Mouse (Mus musculus) neural tube, embryonic 11.5 days (tissue): ENCODE measurements around the gene Gclm. TPM values are rescaled to one million over a fixed set of nuclear protein-coding genes. Genes with fewer than 3 reads are reported as not detected.
A peak's percentile ranks its signal among the peaks of the same experiment; 100 is the strongest.

ENCODE experiments used
- ATAC-seq: fragments of 200-750 bp; cut with Nextera tagmentation; 2 replicates; pipeline ENCODE4 v1.8.0; 2017; ENCODE audit warnings: moderate number of reproducible peaks, mild to moderate bottlenecking, moderate TSS enrichment, moderate library complexity; ENCODE audit not compliant: insufficient read depth, low FRiP score, low TSS enrichment
- DNase-seq: peaks from one replicate; pipeline ENCODE4 v3.0.0-alpha.2; 2015; ENCODE audit warnings: low spot score
- H3K27ac ChIP-seq: fragments of 300-500 bp; sonication (generic); 2 replicates; pipeline ENCODE4 v1.5.1; 2014; ENCODE audit warnings: low read depth, mild to moderate bottlenecking, low read length
- H3K27me3 ChIP-seq: fragments of 300-500 bp; sonication (generic); 2 replicates; pipeline ENCODE4 v1.6.1; 2014; ENCODE audit warnings: mild to moderate bottlenecking, low read length, mixed read lengths; ENCODE audit not compliant: control insufficient read depth, insufficient read depth
- H3K36me3 ChIP-seq: fragments of 300-500 bp; sonication (generic); 2 replicates; pipeline ENCODE4 v1.6.1; 2014; ENCODE audit warnings: mild to moderate bottlenecking, low read length, moderate library complexity, mixed read lengths; ENCODE audit not compliant: control insufficient read depth, insufficient read depth
- H3K4me1 ChIP-seq: fragments of 300-500 bp; sonication (generic); 2 replicates; pipeline ENCODE4 v1.6.1; 2014; ENCODE audit warnings: low read length, mixed read lengths; ENCODE audit not compliant: control insufficient read depth, insufficient read depth
- H3K4me2 ChIP-seq: fragments of 300-500 bp; sonication (generic); 2 replicates; pipeline ENCODE4 v1.6.1; 2014; ENCODE audit warnings: low read depth, mild to moderate bottlenecking, moderate library complexity
- H3K4me3 ChIP-seq: fragments of 300-500 bp; sonication (generic); 2 replicates; pipeline ENCODE4 v1.5.1; 2014; ENCODE audit warnings: low read depth, low read length
- H3K9ac ChIP-seq: fragments of 300-500 bp; sonication (generic); 2 replicates; pipeline ENCODE4 v1.6.1; 2014; ENCODE audit warnings: mild to moderate bottlenecking, low read length
- H3K9me3 ChIP-seq: fragments of 300-500 bp; sonication (generic); 2 replicates; pipeline ENCODE4 v1.6.1; 2016; ENCODE audit warnings: low read length; ENCODE audit not compliant: control insufficient read depth
- WGBS: fragments of 180-500 bp; shearing (Covaris S2); extraction: QIAGEN DNeasy Blood & Tissue Kit; methylation state at CpG from one replicate; pipeline ENCODE4 v1.1.7; 2014; 5-methylcytosine and 5-hydroxymethylcytosine counted together
- microRNA counts: library from miRNA; unstranded; fragments of <30 nt; microRNA quantifications from one replicate; lab custom pipeline; 2015
- microRNA-seq: library from miRNA; unstranded; fragments of <30 nt; microRNA quantifications from one replicate; pipeline ENCODE4, GENCODE M21; 2016
- polyA plus RNA-seq: library from polyadenylated mRNA; unstranded; fragments of >200 nt; fragmentation: Nextera tagmentation; extraction: Ambion mirVana; gene quantifications from 2 replicates; pipeline ENCODE4 v1.2.1, GENCODE M21; 2014

The Gclm gene
- polyA plus RNA-seq, 1 experiment from 2014 or later = 52.0 TPM

DNA sequence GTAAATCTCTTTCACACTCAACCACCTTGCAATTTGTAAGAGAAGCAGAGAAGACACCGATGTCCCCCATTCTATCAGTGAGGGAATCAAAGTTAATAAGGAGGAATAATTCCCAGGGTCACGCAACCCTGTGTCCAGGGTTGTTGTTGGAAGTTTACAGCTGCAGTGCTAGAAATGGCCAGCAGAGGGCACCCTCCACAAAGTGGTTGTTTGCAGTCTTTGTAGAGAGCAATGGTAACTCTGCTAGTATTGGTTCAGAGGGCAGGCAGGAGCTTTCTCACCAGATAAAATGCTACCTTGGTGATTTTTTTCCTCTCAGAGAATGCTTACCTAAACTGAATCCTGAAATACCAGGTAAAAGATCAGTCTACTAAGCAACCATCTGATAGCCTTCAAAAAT, 66.7 kb downstream of the Gclm start:
- WGBS = 17% methylated on average over 2 of the region's 2 CpGs
- ATAC-seq (0 out of 2 replicates have a peak, but pooled peaks have one; percentile 36), DNase-seq (peak; percentile 87)
- H3K4me1 ChIP-seq = no peaks in the 10 kb centered on the region
- H3K9me3 ChIP-seq = no peaks in the 10 kb centered on the region
- no peak overlapping the region for H3K27ac ChIP-seq
- H3K9ac ChIP-seq = no peak overlapping the region
- H3K36me3 ChIP-seq = no peaks in the 10 kb centered on the region
- no peaks in the 10 kb centered on the region for H3K27me3 ChIP-seq
- no peak overlapping the region for H3K4me2 ChIP-seq
- H3K4me3 ChIP-seq = no peak overlapping the region

DNA sequence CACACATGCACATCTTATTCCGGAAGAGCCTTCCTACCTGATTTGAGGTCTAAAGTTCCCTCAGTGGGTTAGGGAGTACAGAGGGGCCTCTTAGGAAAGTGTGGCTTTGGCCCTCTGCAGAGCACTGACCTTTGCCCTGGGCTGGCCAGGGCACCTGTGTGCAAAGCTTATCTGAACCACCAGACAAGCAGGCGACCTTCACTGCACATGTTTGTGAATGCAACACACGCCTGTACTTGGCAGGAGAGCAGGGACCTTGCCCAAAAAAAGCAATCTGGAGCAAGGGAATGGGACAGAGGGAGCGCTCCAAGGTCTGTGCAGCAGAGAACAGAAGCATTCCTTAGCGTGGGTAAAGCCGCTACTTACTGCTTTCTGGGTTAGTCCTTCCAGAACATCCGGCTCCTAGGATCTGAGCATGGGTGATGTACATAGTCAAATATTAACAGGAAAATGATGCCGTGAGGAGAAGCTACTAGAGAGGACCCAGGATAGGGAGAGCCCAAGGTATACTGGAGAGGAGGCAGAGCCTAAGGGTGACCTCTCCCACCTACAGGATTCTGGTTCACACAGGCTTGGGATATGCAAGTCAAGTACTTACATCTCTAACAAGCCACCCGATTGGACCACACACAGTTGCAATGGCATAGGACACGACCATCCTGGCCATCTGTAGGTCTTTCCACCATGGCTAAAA, 67.7 kb downstream of the Gclm start:
- WGBS = 82% methylated on average over 10 of the region's 10 CpGs
- H3K9me3 ChIP-seq = no peaks in the 10 kb centered on the region

GRCm38 (mm10) chr3:122313936-122314335, 68.6 kb downstream of the Gclm start:
- Histone ChIP-seq H3K27me3 (no peaks in the 10 kb centered on the region), H3K4me1 (no peaks in the 10 kb centered on the region), H3K36me3 (no peaks in the 10 kb centered on the region), H3K27ac (no peak overlapping the region), H3K9ac (no peak overlapping the region), H3K4me3 (no peak overlapping the region), H3K9me3 (no peaks in the 10 kb centered on the region), H3K4me2 (no peak overlapping the region)
- 65% methylated on average over 7 of the region's 7 CpGs for WGBS
- ATAC-seq (no peak), DNase-seq (no peak)

More for the DNA sequence above, 67.7 kb downstream of the Gclm start:
- ATAC-seq = no peak
- no peak overlapping the region for H3K4me3 ChIP-seq
- no peak overlapping the region for H3K4me2 ChIP-seq
- no peaks in the 10 kb centered on the region for H3K27me3 ChIP-seq
- no peaks in the 10 kb centered on the region for H3K4me1 ChIP-seq
- H3K27ac ChIP-seq = no peak overlapping the region
- no peaks in the 10 kb centered on the region for H3K36me3 ChIP-seq
- no peak overlapping the region for H3K9ac ChIP-seq
- DNase-seq = no peak

- no peak overlapping the region for H3K4me3 ChIP-seq
- ATAC-seq (no peak), DNase-seq (peak; percentile 21)
- no peaks in the 10 kb centered on the region for H3K4me1 ChIP-seq
- H3K9me3 ChIP-seq = no peaks in the 10 kb centered on the region
- no peak overlapping the region for H3K27ac ChIP-seq
- no peaks in the 10 kb centered on the region for H3K27me3 ChIP-seq
- H3K4me2 ChIP-seq = no peak overlapping the region
- WGBS = 31% methylated on average over 11 of the region's 11 CpGs
- H3K36me3 ChIP-seq = no peaks in the 10 kb centered on the region
- H3K9ac ChIP-seq = no peak overlapping the region
Measured at GRCm38 (mm10) chr3:122316621-122317020, 71.3 kb downstream of the Gclm start.

- no peak overlapping the region for H3K4me2 ChIP-seq
- no peak overlapping the region for H3K27ac ChIP-seq
- no peaks in the 10 kb centered on the region for H3K9me3 ChIP-seq
- no peak for ATAC-seq
- 92% methylated on average over 6 of the region's 6 CpGs for WGBS
- no peaks in the 10 kb centered on the region for H3K4me1 ChIP-seq
- no peak overlapping the region for H3K4me3 ChIP-seq
- H3K36me3 ChIP-seq = no peaks in the 10 kb centered on the region
- no peak for DNase-seq
- no peak overlapping the region for H3K9ac ChIP-seq
- H3K27me3 ChIP-seq = no peaks in the 10 kb centered on the region
Measured at GRCm38 (mm10) chr3:122317339-122317738, 72.0 kb downstream of the Gclm start.

MicroRNA genes within 50 kb of the gene (microRNA counts, 519-probe panel; counts per million panel counts)
- microRNA mmu-miR-760 (lab: Ali Mortazavi, UCI) = 171 counts per million, percentile 57 among the panel's probes with 10 or more counts

Small RNAs within 50 kb of the gene (microRNA-seq; reads per million reads assigned to microRNA genes)
- gene Gm22903 = not detected
- gene Mir760 = 280 reads per million, percentile 63 among the genes with 10 or more reads in this experiment

Other genes starting within 250 kb of the Gclm start
- 0.49 and 1.0 TPM in 2 replicates for gene Abca4, start 201.1 kb upstream of the Gclm start, polyA plus RNA-seq
- 83.2 and 87.4 TPM in 2 replicates for gene Dnttip2, start 28.8 kb downstream of the Gclm start, polyA plus RNA-seq
- gene Bcar3, start 48.6 kb downstream of the Gclm start, polyA plus RNA-seq = 12.4 and 14.9 TPM in 2 replicates